Mouse (Mus musculus) cerebellum, adult 11-12 months (tissue): Measurements from ENCODE around the gene Pou3f1.
"Not testable (repeated sequence)": the region's sequence is repeated elsewhere in the genome, so short reads cannot be mapped to it uniquely, and the experiment has no call there.

ENCODE experiments used
- DNase-seq: peaks from one replicate; pipeline ENCODE4 v3.0.0; 2022

Gene Pou3f1

DNA sequence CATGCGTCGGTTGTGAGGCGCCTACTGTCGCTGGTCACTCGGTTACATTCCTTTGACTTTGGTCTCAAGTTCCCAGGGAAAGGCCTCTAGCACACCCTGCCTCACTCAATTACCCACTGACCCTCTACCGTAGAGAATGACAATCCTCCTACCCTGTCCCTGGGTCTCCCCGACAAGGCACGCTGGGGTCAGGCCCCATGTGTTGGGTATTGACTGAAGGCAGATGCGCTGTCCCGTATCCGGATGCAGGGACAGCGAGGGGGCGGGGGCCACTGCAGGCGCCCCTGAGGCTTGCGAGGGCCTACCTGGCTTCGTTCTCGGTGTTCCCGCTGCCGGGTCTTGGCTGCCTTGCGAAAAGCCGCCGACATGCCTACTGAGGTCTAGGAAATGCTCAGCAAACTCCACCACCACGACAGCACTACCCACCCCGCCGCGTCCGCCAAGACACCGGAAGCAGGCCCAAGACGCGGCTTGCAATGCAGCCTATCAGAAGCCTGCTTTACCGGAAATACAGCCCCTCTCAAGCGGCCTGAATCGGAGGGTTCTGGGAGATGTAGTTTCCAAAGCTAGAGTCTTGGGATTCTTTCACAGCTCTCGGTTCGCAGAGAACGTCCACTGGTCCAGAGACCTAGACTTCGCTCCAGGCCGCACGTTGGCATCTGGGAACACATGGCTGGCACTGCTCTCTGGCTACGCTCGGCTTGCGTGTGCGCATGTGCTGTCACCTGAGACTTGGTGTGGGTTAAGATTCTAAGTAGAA lies 36.7 kb downstream of the Pou3f1 start, which contains the start of gene Utp11:
Gene Utp11 (minus strand): TSS at position 466 of the 760 bp plus-strand sequence.
- peak; percentile 83 for DNase-seq

DNA sequence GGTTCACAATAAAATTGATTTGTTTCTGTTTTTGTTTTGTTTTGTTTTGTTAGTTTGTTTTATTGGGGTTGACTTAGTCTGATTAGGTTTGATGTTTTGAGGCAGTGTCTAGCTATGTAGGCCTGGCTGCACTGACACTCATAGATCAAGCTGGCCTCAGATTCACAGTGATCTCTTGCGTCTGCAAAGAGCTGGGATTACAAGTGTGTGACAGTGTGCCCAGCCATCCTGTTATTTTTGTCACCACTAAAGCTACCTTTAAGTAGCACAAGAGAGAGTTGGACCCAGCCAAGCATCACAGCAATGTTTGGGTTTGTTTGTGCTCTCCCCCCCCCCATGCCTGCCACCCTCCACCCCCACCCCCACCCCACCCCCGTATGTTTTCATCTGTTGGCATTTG lies 38.0 kb downstream of the Pou3f1 start:
- DNase-seq, result no peak

DNA sequence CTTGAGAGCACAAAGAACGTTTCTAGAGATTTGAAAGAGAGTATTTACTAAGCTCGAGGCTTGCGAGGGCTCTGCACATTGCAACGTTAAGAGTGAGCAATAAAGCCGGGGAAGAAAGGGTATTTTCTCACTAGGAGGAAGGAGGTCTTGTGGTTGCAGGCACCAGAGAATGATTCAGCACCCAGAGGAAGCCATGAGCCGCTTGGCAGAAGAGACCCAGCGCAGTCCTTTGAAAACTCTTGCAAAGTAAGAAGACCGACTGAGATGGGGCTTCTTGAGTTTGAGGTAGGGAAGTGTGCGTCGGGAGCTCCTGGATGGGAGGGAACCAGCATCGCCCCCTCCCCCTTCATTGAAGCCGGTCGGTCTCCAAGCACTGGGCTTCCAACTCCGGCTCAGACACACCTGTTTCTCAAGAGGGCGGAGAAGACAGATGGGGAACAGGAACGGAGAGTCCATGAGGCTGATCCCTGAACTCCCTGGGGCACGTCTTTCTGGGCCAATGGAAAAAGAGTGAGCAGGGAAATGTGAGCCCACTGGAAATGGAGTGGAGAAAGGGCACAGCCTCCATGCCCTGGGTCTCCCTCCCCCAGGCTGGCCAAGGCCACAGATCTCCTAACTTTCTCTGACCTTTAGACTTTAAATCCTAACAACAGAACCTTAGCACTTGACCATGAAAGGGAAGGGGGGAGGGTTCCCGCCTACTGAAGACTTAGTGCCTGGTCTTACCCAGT lies 39.3 kb downstream of the Pou3f1 start:
- no peak for DNase-seq

DNA sequence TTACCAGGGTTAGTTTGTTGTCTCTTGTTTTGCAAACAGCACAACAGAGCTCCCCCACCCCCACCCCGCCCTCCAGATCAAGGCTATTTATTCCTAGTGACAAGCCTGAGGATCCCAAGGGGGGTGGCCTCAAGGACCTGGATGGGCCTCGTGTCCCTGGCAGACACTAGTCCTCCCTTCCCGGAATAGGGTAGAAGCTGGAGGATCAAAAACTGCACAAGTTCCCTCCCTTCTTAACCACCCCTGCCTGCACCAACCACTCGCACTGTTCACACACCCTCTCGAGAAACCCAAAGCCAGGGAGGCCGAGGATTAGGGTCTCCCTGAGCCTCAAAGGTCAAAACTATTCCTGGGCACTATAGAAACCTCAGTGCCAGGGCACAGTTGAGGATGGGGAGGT lies 43.2 kb downstream of the Pou3f1 start:
- DNase-seq, result no peak

DNA sequence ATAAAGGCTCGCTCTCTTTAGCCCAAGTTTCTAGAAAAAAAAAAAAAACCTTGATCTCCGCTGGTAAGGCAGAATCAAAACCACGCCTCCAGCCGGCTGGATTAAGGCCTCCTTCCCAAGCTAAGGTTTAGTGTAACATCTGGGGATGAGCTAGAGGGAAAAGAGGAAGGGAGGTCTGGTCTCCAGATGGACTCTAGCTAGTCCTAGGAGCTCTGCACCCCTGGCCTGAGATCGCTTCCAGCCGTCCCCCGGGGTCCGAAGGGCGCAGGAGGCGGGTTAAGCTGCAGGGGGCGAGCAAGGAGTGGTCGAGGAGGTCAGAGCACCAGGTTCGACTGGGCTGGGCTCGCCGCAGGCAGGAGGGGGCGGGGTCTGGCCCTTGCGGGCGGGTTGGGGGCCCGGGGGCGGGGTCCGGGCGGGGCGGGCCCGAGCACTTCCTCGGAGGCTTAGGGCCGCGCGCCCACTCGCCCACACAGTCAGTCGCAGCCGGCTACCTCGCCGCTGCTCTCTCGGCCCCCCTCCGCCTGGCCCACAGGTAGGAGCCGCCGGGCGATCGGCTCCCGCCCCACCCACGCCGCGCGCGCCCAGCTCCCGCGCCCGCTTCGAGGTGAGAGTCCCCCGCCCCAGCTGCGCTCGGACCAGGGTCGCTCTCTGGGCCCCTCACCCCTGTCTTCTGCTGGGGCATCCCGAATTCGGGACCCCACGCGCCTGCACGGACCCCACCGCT lies 43.8 kb downstream of the Pou3f1 start, which contains the start of gene Fhl3:
Gene Fhl3 (plus strand): TSS at position 454 of the 724 bp plus-strand sequence.
- DNase-seq, result no peak

DNA sequence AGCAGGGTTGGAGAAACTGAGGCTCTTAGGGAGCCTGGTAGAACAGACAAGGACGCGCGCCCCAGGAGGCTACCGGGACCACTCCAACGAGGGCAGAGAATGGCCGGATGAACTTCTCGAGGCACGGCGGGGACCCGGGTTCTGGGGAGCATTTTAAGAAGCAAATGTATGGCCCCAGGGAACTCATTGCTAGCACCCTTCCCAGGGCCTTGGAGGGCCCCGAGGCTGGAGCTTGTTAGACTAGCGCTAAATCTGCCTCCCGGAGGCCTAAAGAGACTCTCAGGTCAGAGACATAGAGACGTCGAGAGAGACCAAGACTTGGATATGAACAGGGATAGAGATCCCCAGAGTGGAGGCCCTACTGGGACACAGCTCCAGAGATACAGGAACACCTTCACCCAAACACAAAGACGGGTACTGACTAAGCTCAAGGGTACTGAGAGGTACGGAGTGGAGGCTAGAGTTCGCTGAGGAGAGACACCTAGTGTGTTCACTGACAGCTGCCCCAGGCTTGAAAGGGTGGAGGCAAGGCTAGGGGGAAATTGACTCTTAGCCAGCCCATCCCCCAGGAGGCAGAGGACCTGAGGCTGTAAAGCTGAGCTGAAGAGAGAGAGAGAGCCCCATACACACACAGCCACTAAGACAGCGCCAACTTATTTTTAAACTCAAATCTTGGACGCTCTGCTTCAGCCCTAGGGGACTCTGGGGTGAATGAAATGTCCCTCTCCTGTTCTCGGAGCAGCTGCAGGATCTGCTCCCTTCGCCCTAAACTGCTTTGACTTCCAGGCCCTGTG lies 44.6 kb downstream of the Pou3f1 start:
- DNase-seq, result no peak

DNA sequence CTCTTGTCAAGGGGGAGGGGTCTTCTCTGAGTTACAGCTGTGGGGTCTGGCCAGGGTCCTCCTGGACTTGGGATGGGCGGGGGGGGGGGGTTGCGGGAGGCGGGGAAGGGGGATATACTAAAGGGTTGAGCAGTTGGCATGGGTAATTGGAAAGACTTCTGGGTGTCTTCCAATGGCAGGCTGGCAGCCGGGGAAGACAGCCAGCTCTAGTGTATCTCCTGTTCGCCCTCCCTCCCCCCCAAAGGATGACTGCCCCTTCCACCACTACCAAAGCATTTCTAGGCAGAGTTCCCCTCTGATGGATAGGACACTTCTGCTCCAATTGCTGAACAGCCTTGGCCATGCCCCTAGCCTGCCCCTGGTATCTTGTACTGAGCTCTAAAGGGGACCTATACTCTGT lies 45.3 kb downstream of the Pou3f1 start:
- no peak for DNase-seq

DNA sequence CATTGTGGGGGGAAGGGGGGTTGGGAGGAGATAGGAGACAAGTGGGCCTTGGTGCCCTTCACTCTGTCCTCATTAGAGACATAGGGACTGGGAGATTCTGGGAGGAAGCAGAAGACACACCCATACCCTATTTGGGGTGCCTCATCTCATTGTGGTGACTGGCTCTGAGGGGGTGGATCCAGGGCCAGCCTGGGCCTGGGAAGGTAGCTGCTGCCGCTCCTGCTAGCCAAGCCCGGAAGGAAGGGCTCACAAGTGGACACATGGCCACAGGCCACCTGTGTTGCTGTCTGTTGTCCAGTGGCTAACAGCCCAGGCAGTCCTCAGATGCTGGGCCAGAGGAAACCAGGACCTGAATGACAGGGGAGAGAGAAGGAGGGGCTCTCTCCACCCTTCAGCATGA lies 46.8 kb downstream of the Pou3f1 start:
- DNase-seq, result no peak

DNA sequence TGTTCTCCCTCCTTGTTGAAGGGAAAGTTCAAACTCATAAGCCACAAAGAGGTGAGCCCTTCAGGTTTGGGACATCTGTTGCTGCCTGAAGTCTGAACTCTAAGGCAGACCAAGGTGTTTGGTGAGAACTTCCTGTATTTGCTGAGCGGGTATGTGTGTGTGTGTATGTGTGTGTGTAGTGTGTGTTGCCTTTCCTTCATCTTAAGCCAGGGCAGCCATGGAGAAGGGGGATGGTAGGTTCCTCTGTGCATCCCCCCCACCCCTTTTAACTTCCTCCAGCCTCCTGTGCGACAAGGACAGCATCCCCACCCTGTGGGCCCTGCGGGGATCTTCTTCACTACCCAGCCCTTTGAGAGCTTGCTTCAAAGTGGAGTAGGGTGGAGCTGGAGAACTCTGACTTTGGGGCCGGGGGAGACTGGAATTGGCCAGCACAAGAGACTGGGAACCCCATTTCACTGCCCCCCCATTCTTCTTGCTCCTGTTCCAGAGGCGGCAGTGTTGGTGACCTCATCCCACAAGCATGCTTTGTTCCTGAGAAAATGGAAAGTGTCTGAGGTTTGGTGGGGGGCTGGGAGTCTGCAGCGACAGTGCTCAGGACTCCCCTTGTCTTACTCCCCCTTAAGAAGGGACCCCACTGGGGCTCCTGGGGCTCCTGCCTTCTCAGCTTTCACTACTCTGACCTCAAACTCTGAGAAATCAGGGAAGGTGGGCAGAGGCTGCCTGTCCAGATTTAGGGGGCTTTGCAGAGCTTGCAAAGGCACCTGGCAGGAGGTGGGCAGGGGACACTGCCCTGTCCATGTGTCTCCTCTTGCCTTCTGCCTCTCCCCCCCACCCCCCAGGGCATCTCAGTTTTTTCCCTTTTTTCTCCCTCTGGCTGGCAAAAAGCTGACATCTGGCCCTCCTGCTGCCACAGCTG lies 47.5 kb downstream of the Pou3f1 start:
- DNase-seq, result no peak

DNA sequence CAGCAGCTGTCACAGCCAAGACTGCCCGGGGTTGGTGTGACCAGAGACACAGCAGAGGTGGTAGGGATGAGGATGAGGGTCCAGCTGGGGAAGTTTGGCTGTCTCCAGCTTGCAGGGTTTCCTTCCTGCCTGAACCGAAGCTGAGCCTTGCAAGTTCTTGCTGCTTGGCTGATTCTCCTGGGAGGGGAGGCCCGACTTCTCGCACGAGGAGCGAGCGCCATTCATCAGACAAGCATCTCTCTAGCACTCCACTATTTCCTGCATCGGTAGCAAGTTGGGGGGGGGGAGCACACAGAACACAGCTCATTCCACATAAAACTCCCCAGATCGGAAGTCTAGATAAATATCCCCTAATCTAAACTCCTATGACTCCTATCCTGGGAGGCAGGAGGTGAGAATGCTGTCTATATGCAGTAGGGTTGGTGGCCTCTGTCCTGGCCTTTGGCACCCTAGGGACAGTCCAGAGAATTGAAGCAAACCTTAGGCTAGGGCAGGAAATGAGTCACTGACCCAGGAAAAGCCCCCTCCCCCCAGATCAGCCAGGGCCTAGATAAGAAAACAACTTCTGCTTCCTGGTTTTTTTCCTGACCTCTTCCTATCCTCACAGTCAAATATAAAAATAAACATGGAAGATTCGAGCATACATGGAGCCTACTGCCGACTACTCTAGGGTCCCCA lies 48.3 kb downstream of the Pou3f1 start:
- DNase-seq, result no peak

DNA sequence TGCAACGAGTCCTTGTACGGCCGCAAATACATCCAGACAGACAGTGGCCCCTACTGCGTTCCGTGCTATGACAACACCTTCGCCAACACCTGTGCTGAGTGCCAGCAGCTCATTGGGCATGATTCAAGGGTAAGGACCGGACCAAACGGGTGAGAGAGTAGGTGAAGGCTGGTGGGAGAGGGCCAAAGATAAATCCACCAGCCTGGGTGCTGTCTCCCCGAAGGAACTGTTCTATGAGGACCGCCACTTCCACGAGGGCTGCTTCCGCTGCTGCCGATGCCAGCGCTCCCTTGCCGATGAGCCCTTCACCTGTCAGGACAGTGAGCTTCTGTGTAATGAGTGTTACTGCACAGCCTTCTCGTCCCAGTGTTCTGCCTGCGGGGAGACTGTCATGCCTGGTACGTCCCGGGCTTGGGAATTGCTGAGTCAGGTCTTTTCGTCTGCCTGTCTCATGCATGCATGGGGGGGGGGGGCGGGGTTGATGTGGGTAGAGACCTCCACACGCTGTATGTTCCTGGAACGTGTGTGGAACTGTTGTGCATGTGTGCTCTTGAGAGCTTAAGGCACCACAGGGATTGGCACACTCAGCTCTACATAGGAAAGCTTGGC lies 49.2 kb downstream of the Pou3f1 start:
- no peak for DNase-seq

DNA sequence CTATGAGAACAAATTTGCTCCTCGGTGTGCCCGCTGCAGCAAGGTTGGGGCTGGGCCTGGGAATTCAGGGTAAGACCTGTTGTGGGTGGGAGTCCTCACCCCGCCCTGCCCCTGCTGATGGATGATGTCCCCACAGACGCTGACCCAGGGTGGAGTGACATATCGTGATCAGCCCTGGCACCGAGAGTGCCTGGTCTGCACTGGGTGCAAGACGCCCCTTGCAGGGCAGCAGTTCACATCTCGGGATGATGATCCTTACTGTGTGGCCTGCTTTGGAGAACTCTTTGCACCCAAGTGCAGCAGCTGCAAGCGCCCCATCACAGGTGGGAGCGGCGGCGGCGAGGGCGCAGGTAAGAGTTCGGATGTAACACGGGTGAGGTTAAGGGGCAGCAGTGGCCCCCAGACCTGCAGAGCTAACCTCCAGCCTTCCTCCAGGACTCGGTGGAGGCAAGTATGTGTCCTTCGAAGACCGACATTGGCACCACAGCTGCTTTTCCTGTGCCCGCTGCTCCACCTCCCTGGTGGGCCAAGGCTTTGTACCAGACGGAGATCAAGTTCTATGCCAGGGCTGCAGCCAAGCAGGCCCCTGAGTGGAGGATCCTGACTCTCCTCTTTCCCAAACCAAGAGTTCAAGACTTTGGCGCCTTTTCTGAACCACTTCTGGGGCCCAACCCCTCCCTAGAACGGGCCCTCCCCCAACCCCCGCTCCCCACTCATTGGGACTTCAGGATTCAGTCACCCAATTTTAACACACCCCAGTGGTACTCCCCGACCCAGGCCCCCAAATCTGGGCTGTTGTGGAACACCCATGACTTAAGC lies 51.0 kb downstream of the Pou3f1 start:
- DNase-seq, result not testable (repeated sequence)

DNA sequence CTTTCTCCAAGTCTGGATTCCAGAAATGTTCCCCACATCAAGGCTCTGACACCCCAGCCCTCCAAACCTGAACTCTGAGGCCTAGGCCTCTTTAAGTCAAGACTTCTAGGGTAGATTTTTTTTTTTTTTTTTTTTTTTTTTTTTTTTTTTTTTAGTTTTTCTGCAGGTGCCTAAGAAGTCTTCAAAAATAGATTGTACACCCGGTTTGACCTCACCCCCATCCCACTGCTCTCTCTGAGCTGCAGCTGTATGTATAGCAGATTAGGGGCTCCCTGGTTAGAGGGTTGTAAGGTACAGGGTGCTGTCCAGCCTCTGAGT lies 51.6 kb downstream of the Pou3f1 start:
- not testable (repeated sequence) for DNase-seq

DNA sequence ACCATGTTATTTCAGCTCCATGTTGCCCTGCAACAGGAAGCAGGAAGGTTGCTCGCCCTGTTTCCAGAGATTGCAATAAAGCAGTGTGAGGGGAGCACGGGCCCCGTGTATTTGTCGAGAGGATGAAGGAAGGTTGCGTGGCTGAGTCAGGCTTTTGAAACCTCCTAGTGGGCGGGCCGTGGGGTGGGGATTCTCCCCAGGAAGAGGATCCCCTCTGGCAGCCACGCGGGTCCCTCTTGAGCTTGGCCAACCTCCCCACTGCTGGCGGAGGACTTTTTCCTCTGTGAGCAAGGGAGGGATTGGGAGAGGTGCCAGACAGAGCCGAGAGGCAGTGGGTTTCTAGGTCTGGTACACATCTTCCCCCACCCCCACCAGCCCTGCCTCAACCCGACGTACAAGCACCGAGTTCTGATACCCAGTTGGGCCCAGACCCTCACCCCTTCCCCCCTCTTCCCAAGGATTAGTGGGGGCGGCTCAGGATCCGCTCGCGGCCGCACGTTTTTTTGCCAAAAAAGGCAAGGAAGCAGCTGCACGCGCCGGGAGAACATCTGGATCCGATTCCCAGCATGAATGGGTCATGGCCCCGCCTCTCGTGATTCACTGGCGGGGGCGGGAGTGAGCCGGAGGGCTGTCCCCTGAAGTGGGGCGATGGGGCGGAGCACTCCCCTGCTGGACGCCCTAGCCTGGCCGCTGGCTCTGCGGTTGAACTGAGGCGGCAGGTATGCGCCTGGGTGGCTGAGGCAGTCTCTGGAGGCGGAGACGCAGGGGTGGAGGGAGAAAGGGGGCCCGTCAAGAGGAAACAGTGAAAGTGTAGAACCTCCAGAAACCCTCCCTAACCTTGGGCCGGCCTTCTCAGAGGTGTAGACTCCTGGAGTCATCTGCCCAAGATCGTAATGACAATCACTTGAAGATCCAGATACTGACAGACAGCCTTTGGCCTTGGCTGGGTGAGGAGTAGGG lies 52.2 kb downstream of the Pou3f1 start:
- no peak for DNase-seq

DNA sequence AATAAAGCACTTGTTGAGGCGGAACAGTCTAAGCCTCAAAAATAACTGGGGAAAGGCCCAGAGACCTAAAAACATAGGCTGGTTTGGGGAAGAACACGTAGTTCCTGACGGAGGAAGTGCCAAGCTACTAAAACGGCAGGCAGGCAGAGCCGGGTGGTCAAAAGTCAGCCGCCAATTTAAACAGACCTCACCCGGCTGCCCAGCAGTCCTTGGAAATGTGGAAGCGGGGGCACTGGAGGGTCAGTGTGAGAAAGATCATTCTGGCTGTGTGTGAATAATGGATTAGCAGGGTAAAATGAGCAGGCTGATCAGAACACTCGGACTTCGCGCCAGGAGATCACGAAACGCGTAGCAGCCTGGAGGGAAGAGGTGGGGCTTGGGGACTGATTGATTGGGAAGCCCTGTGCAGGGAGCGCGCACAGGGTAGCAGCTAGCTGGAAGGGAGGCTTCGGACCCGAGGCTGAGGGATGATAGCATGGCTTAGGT lies 53.4 kb downstream of the Pou3f1 start:
- no peak for DNase-seq
